Mouse (Mus musculus) retina, adult 2 months (tissue): Measurements from ENCODE around the gene Rcsd1.
"Not testable (repeated sequence)": the region's sequence is repeated elsewhere in the genome, so short reads cannot be mapped to it uniquely, and the experiment has no call there.

Experiments
- DNase-seq: peaks from one replicate; pipeline ENCODE4 v3.0.0-alpha.2; 2012; ENCODE audit warnings: low read depth, low spot score

The Rcsd1 gene

GRCm38 (mm10) chr1:165689845-165690244 is 19.7 kb downstream of the Rcsd1 start:
- DNase-seq: no peak

- DNase-seq: no peak
Measured at GRCm38 (mm10) chr1:165687861-165688260, 21.7 kb downstream of the Rcsd1 start.

- no peak for DNase-seq
Measured at GRCm38 (mm10) chr1:165686963-165687362, 22.6 kb downstream of the Rcsd1 start.

- no peak for DNase-seq
Measured at GRCm38 (mm10) chr1:165686349-165686748, 23.2 kb downstream of the Rcsd1 start.

- DNase-seq: no peak
Measured at GRCm38 (mm10) chr1:165684261-165685203, 25.0 kb downstream of the Rcsd1 start.

GRCm38 (mm10) chr1:165682056-165682853 is 27.3 kb downstream of the Rcsd1 start:
- DNase-seq: no peak

- DNase-seq: no peak
Measured at GRCm38 (mm10) chr1:165681045-165681794, 28.3 kb downstream of the Rcsd1 start.

GRCm38 (mm10) chr1:165680086-165680485 is 29.5 kb downstream of the Rcsd1 start:
- DNase-seq: not testable (repeated sequence)

GRCm38 (mm10) chr1:165679618-165679997 is 29.9 kb downstream of the Rcsd1 start:
- no peak for DNase-seq

GRCm38 (mm10) chr1:165678861-165679617 is 30.5 kb downstream of the Rcsd1 start:
- DNase-seq: no peak

- DNase-seq: no peak
Measured at GRCm38 (mm10) chr1:165677558-165677957, 32.0 kb downstream of the Rcsd1 start.

- DNase-seq: no peak
Measured at GRCm38 (mm10) chr1:165676993-165677392, 32.6 kb downstream of the Rcsd1 start.

GRCm38 (mm10) chr1:165675167-165675566 is 34.4 kb downstream of the Rcsd1 start:
- DNase-seq: no peak

GRCm38 (mm10) chr1:165672355-165672754 is 37.2 kb downstream of the Rcsd1 start:
- no peak for DNase-seq

GRCm38 (mm10) chr1:165670056-165670455 is 39.5 kb downstream of the Rcsd1 start:
- no peak for DNase-seq

GRCm38 (mm10) chr1:165668904-165669303 is 40.7 kb downstream of the Rcsd1 start:
- DNase-seq: no peak

GRCm38 (mm10) chr1:165667380-165667779 is 42.2 kb downstream of the Rcsd1 start:
- DNase-seq: no peak

- DNase-seq: no peak
Measured at GRCm38 (mm10) chr1:165666944-165667343, 42.6 kb downstream of the Rcsd1 start.

GRCm38 (mm10) chr1:165665758-165666157 is 43.8 kb downstream of the Rcsd1 start:
- DNase-seq: no peak

GRCm38 (mm10) chr1:165663277-165663676 is 46.3 kb downstream of the Rcsd1 start:
- DNase-seq: no peak
